Mouse (Mus musculus) cerebellum, adult (tissue): ENCODE measurements around the gene Rassf4.

ENCODE experiments used
- ATAC-seq: cut with Nextera tagmentation; 2 replicates; pipeline ENCODE4 v1.9.2; 2017; ENCODE audit warnings: mild to moderate bottlenecking, moderate library complexity, mixed read lengths; ENCODE audit not compliant: insufficient number of reproducible peaks, low FRiP score, low TSS enrichment

The Rassf4 gene

GRCm38 (mm10) chr6:116672349-116672748 is 1.4 kb downstream of the Rassf4 start:
- ATAC-seq: no peak

- ATAC-seq: no peak
These were observed 2.0 kb downstream of the Rassf4 start for GRCm38 (mm10) chr6:116671768-116672167.

GRCm38 (mm10) chr6:116671031-116671430 is 2.7 kb downstream of the Rassf4 start:
- ATAC-seq: no peak

GRCm38 (mm10) chr6:116670144-116670543 is 3.6 kb downstream of the Rassf4 start:
- ATAC-seq: no peak

GRCm38 (mm10) chr6:116668682-116669470 is 4.9 kb downstream of the Rassf4 start:
- no peak for ATAC-seq

GRCm38 (mm10) chr6:116667382-116667781 is 6.4 kb downstream of the Rassf4 start:
- no peak for ATAC-seq

GRCm38 (mm10) chr6:116666892-116667291 is 6.9 kb downstream of the Rassf4 start:
- no peak for ATAC-seq

- no peak for ATAC-seq
These were observed 7.5 kb downstream of the Rassf4 start for GRCm38 (mm10) chr6:116666085-116666750.

- no peak for ATAC-seq
These were observed 8.9 kb downstream of the Rassf4 start for GRCm38 (mm10) chr6:116664830-116665229.

GRCm38 (mm10) chr6:116664031-116664430 is 9.7 kb downstream of the Rassf4 start:
- no peak for ATAC-seq

- ATAC-seq: no peak
These were observed 10.4 kb downstream of the Rassf4 start for GRCm38 (mm10) chr6:116663364-116663763.

GRCm38 (mm10) chr6:116653684-116654454 is 19.9 kb downstream of the Rassf4 start:
- ATAC-seq: peak; percentile 72; the same call in 1 of the 2 replicates

GRCm38 (mm10) chr6:116653191-116653590 is 20.6 kb downstream of the Rassf4 start:
- no peak for ATAC-seq

- no peak for ATAC-seq
These were observed 22.2 kb downstream of the Rassf4 start for GRCm38 (mm10) chr6:116651437-116652118.

- no peak for ATAC-seq
These were observed 23.3 kb downstream of the Rassf4 start, which contains the start of gene Depp1 for GRCm38 (mm10) chr6:116650406-116650805. TSS of gene Depp1 (plus strand) at chr6:116650609.

GRCm38 (mm10) chr6:116649811-116650210 is 23.9 kb downstream of the Rassf4 start:
- ATAC-seq: no peak

GRCm38 (mm10) chr6:116647763-116648162 is 26.0 kb downstream of the Rassf4 start:
- peak; percentile 68 for ATAC-seq

- no peak for ATAC-seq
These were observed 29.4 kb downstream of the Rassf4 start for GRCm38 (mm10) chr6:116644335-116644734.

GRCm38 (mm10) chr6:116643881-116644280 is 29.9 kb downstream of the Rassf4 start:
- ATAC-seq: no peak

- no peak for ATAC-seq
These were observed 30.8 kb downstream of the Rassf4 start for GRCm38 (mm10) chr6:116642942-116643341.
